Mouse (Mus musculus): ENCODE results near the gene Glra4. TPM values are rescaled to one million over a fixed set of nuclear protein-coding genes. Genes with fewer than 3 reads are reported as not detected.

Glra4 gene
- total and polyA plus RNA-seq, 3 experiments = 0.13 TPM; not detected in 2

- no peaks in the 10 kb centered on the region for H3K9me3 ChIP-seq (replicated peaks; ENCODE audit: insufficient read depth, low read length)
- no peak for DNase-seq (ENCODE audit: low read depth, low spot score)
- TF ChIP-seq NELFE (IDR thresholded peaks at IDR 0.05; ENCODE audit: low read depth, low read length) (no peak), USF1 (IDR thresholded peaks at IDR 0.05; ENCODE audit: low read depth, low read length) (no peak), ZKSCAN1 (IDR thresholded peaks at IDR 0.05; ENCODE audit: low read depth, low read length) (no peak), SIN3A (IDR thresholded peaks at IDR 0.05; ENCODE audit: low read length) (no peak), GATA1 (IDR thresholded peaks at IDR 0.05; ENCODE audit: low read depth, low read length) (no peak), MYC (IDR thresholded peaks at IDR 0.05; ENCODE audit: low read depth, low read length) (no peak), TAL1 (IDR thresholded peaks at IDR 0.05; ENCODE audit: low read length) (no peak), ZC3H11A (IDR thresholded peaks at IDR 0.05; ENCODE audit: low read depth, low read length) (no peak), POLR2A (IDR thresholded peaks at IDR 0.05; ENCODE audit: control insufficient read depth in 1 of 2, insufficient read depth in 1 of 2, low read depth in 1 of 2, low read length in 2 of 2, poor library complexity in 1 of 2) (no peak), CHD1 (IDR thresholded peaks at IDR 0.05; ENCODE audit: low read depth, low read length) (no peak), TCF12 (IDR thresholded peaks at IDR 0.05; ENCODE audit: low read depth, low read length) (no peak), MXI1 (IDR thresholded peaks at IDR 0.05; ENCODE audit: low read depth, low read length) (no peak), E2F4 (IDR thresholded peaks at IDR 0.05; ENCODE audit: borderline replicate concordance, low read depth, low read length) (no peak), POLR2AphosphoS5 (IDR thresholded peaks at IDR 0.05; ENCODE audit: borderline replicate concordance, low read depth, low read length) (no peak), JUND (IDR thresholded peaks at IDR 0.05; ENCODE audit: low read depth, low read length) (no peak)
Observed at GRCm38 (mm10) chrX:136822371-136822770, 42.4 kb upstream of the Glra4 start, which contains the start of gene Plp1. Gene Plp1, plus strand, starts transcription at chrX:136822671.

GRCm38 (mm10) chrX:136820250-136820649 is 40.3 kb upstream of the Glra4 start:
- TF ChIP-seq MAX (IDR thresholded peaks at IDR 0.05; ENCODE audit: low read length) (no peak), CTCF (IDR thresholded peaks at IDR 0.05 in 2 of 3, conservative IDR thresholded peaks at IDR 0.05 in 1 of 3; ENCODE audit: control insufficient read depth in 1 of 3, insufficient read depth in 1 of 3, low read depth in 2 of 3, low read length in 3 of 3, poor library complexity in 1 of 3, severe bottlenecking in 1 of 3) (peak; percentile 73 to 92 (median 90)), ZC3H11A (IDR thresholded peaks at IDR 0.05; ENCODE audit: low read depth, low read length) (peak; percentile 61), CHD1 (IDR thresholded peaks at IDR 0.05; ENCODE audit: low read depth, low read length) (no peak), RAD21 (IDR thresholded peaks at IDR 0.05; ENCODE audit: low read depth, low read length) (peak; percentile 79), JUND (IDR thresholded peaks at IDR 0.05; ENCODE audit: low read depth, low read length) (no peak), SMC3 (IDR thresholded peaks at IDR 0.05; ENCODE audit: low read depth, low read length) (peak; percentile 83)
- Histone ChIP-seq H3K27me3 (ENCODE audit: control insufficient read depth in 1 of 2, insufficient read depth in 2 of 2, low read length in 2 of 2) (no peaks in the 10 kb centered on the region), H3K27ac (ENCODE audit: control insufficient read depth, low read depth, low read length) (no peak overlapping the region), H3K79me2 (ENCODE audit: control insufficient read depth, insufficient read depth, low read length, poor library complexity) (no peaks in the 10 kb centered on the region), H3K9me3 (replicated peaks; ENCODE audit: insufficient read depth, low read length) (no peaks in the 10 kb centered on the region), H3K36me3 (ENCODE audit: control insufficient read depth in 1 of 2, insufficient read depth in 2 of 2, low read length in 2 of 2) (peaks cover 0 to 2% of the 10 kb centered on the region in 2 experiments; a peak in 2 of 4 replicates), H3K4me1 (ENCODE audit: control insufficient read depth in 1 of 2, insufficient read depth in 2 of 2, low read length in 2 of 2) (no peaks in the 10 kb centered on the region), H3K4me3 (ENCODE audit: control insufficient read depth in 1 of 2, insufficient read depth in 1 of 2, low read depth in 2 of 2, low read length in 2 of 2) (no peak overlapping the region), H3K9ac (ENCODE audit: control insufficient read depth, low read depth, low read length, poor library complexity, severe bottlenecking) (no peak overlapping the region)
- DNase-seq (ENCODE audit: low read depth, low spot score) = peak; percentile 80

More at GRCm38 (mm10) chrX:136822371-136822770, 42.4 kb upstream of the Glra4 start, which contains the start of gene Plp1:
- H3K79me2 ChIP-seq (ENCODE audit: control insufficient read depth, insufficient read depth, low read length, poor library complexity) = no peaks in the 10 kb centered on the region
- H3K4me1 ChIP-seq (ENCODE audit: control insufficient read depth in 1 of 2, insufficient read depth in 2 of 2, low read length in 2 of 2) = no peaks in the 10 kb centered on the region
- H3K4me3 ChIP-seq (ENCODE audit: control insufficient read depth in 1 of 2, insufficient read depth in 1 of 2, low read depth in 2 of 2, low read length in 2 of 2) = no peak within 1 kb of the TSS
- H3K27ac ChIP-seq (ENCODE audit: control insufficient read depth, low read depth, low read length) = no peak within 1 kb of the TSS
- H3K36me3 ChIP-seq (ENCODE audit: control insufficient read depth in 1 of 2, insufficient read depth in 2 of 2, low read length in 2 of 2) = peaks cover 0 to 2% of the 10 kb centered on the region in 2 experiments; a peak in 2 of 4 replicates
- no peak within 1 kb of the TSS for H3K9ac ChIP-seq (ENCODE audit: control insufficient read depth, low read depth, low read length, poor library complexity, severe bottlenecking)
- H3K27me3 ChIP-seq (ENCODE audit: control insufficient read depth in 1 of 2, insufficient read depth in 2 of 2, low read length in 2 of 2) = no peaks in the 10 kb centered on the region

Measured in MEL (cell line).